Mouse (Mus musculus) liver, adult (tissue): Measurements from ENCODE around the gene Ccer2.

Experiments
- GATA4 ChIP-seq: IDR thresholded peaks from 2 replicates; pipeline ENCODE4 v1.6.1; 2014; ENCODE audit warnings: mild to moderate bottlenecking, low read length; ENCODE audit not compliant: insufficient replicate concordance

Ccer2 gene

DNA sequence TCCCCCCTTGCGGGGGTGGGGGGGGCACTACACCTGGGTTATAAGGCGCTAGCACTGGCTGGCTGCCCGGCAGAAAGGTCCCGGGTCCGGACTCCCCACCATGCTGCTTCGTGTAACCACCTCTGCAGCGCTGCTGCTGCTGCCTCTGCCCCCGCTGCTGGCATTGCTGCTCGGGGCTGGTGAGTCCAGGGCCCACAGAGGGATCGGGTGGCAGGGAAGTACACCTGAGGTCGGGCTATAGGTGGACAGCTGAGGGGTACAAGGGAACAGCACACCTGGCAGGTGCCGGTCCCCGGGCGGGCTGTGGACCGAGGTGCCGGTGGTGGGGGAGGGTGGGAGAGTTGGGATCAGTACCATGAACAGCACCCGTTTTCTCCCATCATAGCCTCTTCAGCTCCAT, at the start of gene Ccer2:
Ccer2 (plus strand) TSS at position 96 of the 400 bp plus-strand sequence.
- no peak for TF ChIP-seq GATA4

DNA sequence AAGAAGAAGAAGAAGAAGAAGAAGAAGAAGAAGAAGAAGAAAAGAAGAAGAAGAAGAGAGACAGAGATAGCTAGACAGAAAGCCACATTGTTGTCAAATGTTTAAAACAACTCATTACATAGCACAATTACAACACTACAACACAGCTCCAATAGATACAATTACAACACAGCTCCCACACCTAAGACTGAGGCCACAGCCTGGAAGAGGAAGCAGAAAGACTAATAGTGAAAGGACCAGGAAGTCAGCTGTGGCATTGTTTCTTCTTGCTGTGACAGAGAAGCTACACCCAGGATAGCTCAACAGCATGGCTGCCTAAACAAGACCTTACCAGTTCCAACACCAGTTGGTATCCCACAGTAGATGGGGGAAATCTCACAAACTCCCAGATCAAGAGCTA, 46.5 kb upstream of the Ccer2 start:
- no peak for TF ChIP-seq GATA4

DNA sequence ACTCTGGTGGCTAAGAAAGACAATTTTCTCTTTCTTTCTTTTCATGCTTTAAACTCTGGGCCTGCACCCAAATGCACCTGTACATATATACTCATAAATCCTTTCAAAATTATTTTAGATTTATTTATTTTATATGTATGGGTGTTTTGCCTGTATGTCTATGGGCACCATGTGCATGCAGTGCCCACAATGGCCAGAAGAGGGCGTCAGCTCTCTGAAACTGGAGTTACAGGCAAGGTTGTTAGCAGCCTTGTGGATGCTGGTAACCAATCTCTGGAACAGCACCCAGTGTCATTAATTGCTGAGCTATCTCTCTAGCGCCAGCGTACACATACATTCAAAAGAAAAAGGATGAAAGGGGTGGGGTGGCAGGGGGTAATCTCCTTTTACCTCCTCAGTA, 45.0 kb upstream of the Ccer2 start:
- no peak for TF ChIP-seq GATA4

DNA sequence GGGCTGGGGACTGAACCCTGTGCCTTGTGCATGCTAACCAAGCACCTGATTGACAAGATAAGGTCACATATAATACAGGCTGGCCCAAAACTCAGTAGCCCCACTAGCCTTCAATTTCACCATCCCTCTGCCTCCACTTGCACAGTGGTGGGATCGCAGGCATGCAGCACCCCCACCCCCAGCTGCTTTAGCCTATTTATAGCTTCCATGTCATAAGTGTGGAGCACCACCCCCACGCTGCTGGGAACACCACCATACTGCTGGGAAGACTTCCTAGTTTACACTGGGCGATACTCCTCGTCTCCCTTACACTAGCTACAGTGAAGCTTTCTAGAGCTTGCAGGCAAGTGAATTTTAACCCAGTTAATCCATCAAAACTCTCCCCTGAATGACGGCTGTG, 41.3 kb upstream of the Ccer2 start:
- TF ChIP-seq GATA4, result no peak

DNA sequence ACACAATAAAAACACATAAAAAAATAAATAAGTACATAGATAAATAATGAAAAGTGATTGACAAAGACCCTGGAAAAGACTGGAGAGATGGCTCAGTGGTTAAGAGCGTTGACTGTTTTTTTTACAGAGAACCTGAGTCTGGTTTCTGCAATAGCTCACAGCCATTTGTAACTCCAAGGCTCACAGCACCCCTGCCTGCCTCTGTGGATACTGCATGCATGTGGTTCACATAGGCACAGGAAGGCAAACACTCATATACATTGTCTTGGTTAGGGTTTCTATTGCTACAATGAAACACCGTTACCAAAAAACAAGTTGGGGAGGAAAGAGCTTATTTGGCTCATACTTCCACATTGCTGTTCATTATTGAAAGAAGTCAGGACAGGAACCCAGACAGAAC, 40.4 kb upstream of the Ccer2 start:
- TF ChIP-seq GATA4, result no peak

DNA sequence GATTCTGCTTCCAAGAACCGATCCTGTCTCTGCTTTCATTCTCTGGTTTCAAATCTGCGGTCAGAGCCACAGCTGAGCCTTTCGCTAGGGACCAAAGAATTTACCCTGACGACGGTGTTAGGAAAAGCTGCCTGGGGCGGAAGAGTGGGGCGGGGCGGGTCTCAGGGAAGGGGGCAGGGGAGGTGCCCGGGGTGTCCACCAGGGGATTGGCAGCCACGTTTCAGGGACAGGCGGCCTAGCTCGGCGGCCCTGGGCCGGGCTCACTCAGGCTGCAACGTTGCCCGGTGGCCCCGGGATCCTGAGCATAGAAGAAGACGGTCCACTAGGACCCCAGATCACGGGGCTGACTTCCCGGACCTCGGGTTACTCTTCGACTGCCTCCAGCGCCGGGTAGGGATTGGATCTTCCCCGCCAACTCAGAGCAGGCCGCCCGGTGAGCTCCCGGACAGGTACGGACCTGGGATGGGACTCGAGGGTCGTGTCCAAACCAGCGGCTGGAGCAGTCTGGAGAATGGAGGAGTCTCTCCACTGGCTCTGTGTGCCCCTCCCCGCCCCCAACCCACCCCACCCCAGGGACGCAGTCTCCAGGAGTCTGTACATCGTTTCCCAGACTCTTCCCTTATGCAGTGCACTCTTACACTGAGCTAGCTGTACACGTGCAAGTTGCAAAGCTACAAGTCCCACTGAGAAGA, 39.2 kb upstream of the Ccer2 start, which contains the start of gene Fbxo17:
Fbxo17 (plus strand) TSS at position 215 of the 692 bp plus-strand sequence.
- no peak for TF ChIP-seq GATA4

DNA sequence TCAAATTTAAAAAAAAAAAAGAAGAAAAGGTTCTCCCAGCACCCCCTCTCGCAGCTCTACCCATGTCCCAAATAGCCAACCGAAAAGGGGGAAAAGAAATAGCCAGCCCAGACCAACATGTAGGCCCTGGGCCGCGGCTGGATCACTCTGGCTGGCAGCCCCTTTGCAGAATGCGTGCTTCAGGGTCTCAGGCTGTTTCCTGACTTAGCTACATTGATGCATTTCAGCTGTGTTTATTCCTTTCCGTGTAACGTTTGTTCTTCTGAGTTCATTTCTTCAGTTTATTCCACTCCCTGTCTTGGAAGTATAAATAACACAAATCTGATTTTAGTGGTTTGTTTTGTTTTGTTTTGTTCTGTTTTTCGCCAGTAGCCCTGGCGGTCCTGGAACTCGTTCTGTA, 38.2 kb upstream of the Ccer2 start:
- no peak for TF ChIP-seq GATA4

DNA sequence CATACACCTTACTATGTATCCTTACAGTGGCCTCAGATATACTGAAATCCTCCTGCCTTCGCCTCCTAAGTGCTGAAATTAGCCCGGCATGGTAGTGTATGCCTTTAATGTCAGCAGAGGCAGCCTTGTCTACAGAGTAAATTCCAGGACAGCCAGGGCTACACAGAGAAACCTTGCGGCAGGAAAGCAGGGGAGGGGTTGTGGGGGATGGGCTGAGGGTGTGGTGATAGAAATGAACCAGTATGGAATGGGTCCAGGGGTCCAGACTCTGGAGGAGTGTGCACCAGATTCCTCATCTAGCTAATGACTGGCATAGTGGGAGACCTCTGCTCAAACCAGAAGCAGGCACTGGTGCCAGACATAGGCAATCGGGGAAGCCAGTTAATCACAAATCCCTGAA, 36.8 kb upstream of the Ccer2 start:
- no peak for TF ChIP-seq GATA4

DNA sequence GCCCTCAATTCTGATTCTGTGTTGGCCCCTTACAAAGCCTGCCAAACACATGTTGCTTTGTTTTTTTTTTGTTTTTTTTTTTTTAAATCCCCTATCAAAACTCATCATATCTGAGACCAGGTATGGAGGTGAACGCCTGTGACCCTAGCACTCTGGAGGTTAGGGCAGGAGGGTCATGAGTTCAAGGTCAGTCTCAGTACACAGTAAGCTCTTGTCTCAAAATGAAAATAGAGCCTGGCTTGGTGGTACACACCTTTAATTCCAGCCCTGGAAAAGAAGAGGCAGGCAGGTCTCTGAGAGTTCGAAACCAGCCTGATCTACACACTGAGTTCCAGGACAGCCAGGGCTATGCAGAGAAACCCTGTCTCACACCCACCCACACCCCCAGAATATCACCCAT, 36.3 kb upstream of the Ccer2 start:
- TF ChIP-seq GATA4, result no peak

DNA sequence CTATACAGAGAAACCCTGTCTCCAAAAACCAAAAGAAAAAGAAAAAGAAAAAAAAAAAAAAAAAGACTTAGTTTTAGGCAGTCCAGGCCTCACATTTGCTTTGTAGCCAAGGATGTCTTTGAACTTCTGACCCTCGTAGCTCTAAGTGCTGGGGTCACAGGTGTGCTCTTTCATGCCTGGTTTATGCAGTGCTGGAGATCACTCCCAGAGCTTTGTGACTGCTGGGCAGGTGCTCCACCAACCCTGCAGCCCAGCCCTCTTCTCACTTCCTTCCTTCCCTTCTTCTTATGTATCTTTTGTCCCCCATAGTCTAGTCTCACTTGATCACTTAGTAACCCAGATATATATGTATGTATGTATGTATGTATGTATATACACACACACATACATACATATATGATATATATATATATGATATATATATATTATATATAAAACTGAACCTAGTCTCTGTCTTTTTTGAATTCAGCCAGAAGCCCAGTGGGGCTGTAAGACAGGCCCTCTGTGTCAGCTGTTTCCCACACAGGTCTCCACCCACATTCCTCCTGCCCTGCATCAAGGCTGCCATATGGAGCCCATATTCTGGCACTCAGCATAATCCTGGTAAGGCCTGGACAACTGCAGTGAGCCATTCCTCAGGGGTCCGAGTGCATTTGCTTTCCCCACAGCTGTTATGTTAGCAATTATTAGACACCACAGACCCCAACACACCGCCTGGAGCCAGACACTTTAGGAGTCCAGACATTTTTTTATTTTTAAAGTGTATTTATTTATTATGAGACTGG, 35.0 kb upstream of the Ccer2 start:
- no peak for TF ChIP-seq GATA4

DNA sequence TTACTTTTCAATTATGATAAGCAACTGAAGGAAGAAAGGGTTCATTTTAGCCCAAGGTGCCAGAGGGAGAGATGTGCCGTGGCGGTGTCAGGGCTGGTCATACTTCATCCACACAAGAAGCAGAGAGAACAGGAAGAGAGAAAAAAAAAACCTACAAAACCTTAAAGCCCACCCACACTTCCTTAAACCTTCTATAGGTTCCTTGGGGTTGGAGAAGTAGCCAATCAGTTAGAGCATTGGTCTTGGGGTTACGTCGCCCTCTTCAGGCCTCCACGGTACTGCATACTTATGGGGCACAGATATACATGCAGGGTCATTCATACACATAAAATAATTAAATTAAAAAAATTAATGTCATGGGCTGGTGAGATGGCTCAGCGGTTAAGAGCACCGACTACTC, 33.9 kb upstream of the Ccer2 start:
- TF ChIP-seq GATA4, result no peak

DNA sequence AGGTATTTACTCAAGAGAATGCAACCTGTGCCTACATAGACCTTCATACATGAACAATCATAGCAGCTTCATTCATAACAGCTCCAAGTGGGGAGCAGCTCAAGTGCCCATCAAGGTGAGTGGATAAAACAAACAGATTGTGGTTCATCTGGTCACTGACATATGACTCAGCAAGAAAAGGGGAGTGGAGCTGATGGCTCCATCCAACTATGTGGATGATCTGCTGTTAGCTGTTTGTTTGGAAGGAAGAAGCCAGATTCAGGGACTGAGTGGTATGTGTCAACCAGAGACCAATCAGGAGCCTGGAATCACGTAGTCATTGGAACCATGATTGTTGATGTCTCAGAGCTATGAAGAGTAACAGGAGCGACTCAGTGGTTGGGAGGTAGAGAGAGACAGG, 31.4 kb upstream of the Ccer2 start:
- TF ChIP-seq GATA4, result no peak

DNA sequence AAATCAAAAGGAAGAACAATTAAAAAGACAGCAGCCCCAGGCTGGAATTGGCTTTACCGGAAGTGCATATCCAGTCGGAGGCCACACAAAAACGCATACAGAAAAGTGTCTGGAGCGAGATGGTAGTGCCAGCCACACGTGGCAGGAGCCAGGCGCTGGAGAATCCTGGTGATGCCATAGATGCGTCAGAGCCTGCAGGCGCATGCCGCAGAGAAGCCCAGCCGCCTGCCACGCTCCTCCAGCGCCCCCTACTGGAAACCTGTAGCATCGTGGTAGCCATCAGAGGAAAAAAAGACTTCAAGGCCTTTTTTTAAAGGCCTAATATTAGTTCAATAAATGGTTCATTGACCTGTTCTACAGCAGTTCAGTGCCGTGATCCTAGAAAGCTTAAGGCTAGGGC, 29.4 kb upstream of the Ccer2 start:
- no peak for TF ChIP-seq GATA4

DNA sequence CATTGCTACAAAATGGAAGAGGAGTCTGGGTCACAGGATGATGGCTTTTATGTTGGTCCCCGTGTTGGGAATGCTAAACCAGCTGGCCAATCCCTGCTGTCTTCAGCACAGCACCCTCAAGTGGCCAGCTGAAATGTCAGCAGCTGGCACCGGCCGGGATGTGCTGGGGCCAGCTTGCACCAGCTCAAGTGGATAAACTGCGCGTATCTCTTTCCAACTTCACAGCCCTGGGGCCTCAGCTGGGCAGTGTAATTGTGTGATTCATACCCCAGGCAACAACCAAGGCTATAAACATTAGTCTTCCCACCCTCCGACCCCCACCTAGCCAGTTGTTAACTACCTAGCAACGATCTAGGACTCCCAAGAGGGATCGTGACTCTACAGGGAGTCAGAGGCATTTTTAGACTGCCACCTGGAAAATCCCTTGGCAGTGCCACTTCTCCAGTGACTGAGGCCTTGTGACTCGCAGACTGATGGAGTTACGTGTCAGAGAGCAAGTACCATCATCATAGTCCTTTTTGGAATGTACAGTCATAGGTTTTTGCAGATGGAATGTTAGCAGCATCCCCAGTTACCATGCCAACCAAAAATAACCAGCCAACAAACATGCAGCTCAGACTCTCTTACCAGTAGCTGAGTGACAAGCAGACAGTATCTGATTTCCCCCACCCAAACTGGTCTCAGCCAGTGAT, 28.2 kb upstream of the Ccer2 start:
- TF ChIP-seq GATA4, result no peak

DNA sequence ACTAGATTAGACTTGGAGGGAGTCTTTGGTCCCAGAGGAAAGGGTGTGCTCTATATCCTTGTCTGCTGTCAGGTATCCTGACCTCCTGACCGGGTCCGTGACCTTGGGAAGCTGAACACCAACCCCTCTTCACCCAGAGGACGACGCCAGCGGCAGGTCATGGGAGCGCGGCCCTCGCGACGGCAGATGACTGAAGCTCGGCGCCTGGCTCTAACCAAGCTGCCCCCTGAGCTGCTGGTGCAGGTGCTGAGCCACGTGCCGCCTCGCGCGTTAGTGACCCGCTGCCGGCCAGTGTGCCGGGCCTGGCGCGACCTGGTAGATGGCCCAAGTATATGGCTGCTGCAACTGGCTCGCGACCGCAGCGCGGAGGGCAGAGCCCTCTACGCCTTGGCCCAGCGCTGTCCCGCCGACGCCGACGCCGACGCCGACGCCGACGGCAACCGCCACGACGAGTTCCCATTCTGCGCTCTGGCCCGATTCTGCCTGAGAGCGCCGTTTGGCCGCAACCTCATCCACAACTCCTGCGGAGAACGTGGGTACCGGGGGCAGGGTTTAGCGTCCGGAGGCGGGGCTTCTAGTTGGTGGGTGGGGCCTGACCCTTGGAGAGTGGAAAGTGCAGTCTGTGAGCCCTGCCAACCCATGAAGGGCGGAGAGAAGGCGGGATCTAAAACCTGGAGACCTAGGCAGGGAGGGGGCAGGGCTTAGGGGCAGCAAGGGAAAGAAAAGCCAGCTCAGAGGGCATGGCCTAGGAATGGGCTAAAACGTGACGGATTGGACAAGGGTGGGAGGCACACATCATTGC, 23.4 kb upstream of the Ccer2 start:
- TF ChIP-seq GATA4, result no peak
